Mouse (Mus musculus) liver, adult 2 months (tissue): ENCODE measurements at regions not wholly inside any gene's neighbourhood (a gene's known extent, or its start where the extent isn't known, plus 50 kb on each side); places are given as distances from the start of the nearest gene placed in this dataset.

ENCODE experiments used
- CTCF ChIP-seq: fragments of 200-500 bp; IDR thresholded peaks from 2 replicates; pipeline ENCODE4 v1.5.1; 2011; ENCODE audit warnings: low read depth, low read length, control low read depth
- POLR2A ChIP-seq: fragments of 200-500 bp; IDR thresholded peaks from 2 replicates; pipeline ENCODE4 v1.6.1; 2011; ENCODE audit warnings: low read length, control low read depth; ENCODE audit not compliant: insufficient read depth; ENCODE audit errors: extremely low read depth

DNA sequence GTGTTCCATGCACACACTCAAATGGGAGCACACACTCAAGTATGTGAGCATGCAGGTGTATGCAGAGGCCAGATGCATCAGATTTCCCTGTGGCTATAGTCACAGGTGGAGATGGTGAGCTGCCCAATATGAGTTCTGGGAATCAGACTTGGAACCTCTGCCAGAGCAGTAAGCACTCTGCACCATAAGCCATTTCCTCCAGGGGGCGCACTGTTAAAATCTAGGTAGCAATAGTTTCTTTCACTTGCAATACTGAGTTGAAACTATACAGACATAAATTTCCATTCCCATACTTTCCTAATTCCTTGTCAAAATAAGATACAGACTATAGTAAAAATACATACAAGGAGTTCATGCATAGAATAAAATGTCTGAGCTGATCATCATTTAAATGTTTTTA lies 365.7 kb downstream of the Basp1 start:
- TF ChIP-seq CTCF (peak; percentile 48), POLR2A (no peak)
